Mouse (Mus musculus) MEL (cell line): ENCODE results near the gene Mapk7. TPM values are rescaled to one million over a fixed set of nuclear protein-coding genes. Genes with fewer than 3 reads are reported as not detected.

Experiments
- DNase-seq: peaks from one replicate; pipeline ENCODE4 v3.0.0; 2011; ENCODE audit warnings: low read depth, low spot score
- H3K27ac ChIP-seq: 2 replicates; pipeline ENCODE4 v1.5.1; 2012; ENCODE audit warnings: low read depth, mild to moderate bottlenecking, control low read depth, low read length, moderate library complexity; ENCODE audit not compliant: control insufficient read depth
- H3K27me3 ChIP-seq, 2 experiments: fragments of 150-350 bp in 1 of 2; sonication (generic) in 1 of 2; 2 replicates each; pipeline ENCODE4 v1.6.1; 2012; ENCODE audit warnings: low read length in 2 of 2, mild to moderate bottlenecking in 2 of 2, improper control_type of control experiment in 1 of 2, moderate library complexity in 1 of 2; ENCODE audit not compliant: insufficient read depth in 2 of 2, control insufficient read depth in 1 of 2
- H3K36me3 ChIP-seq, 2 experiments: 2 replicates each; pipeline ENCODE4 v1.6.1; 2012 to 2014; ENCODE audit warnings: low read length in 2 of 2, improper control_type of control experiment in 1 of 2, inconsistent platforms in 1 of 2, mild to moderate bottlenecking in 1 of 2; ENCODE audit not compliant: insufficient read depth in 2 of 2, control insufficient read depth in 1 of 2
- H3K4me1 ChIP-seq, 2 experiments: fragments of 150-350 bp in 1 of 2; sonication (generic) in 1 of 2; 2 replicates each; pipeline ENCODE4 v1.6.1; 2012; ENCODE audit warnings: low read length in 2 of 2, improper control_type of control experiment in 1 of 2, mild to moderate bottlenecking in 1 of 2; ENCODE audit not compliant: insufficient read depth in 2 of 2, control insufficient read depth in 1 of 2
- H3K4me3 ChIP-seq, 2 experiments: fragments of 150-350 bp in 1 of 2; sonication (generic) in 1 of 2; 2 replicates each; pipeline ENCODE4 v1.5.1; 2012; ENCODE audit warnings: low read depth in 2 of 2, low read length in 2 of 2, mild to moderate bottlenecking in 2 of 2, moderate library complexity in 2 of 2, control low read depth in 1 of 2, improper control_type of control experiment in 1 of 2; ENCODE audit not compliant: control insufficient read depth in 1 of 2, insufficient read depth in 1 of 2
- H3K79me2 ChIP-seq: 2 replicates; pipeline ENCODE4 v1.6.1; 2012; ENCODE audit warnings: mild to moderate bottlenecking, low read length, moderate library complexity; ENCODE audit not compliant: control insufficient read depth, poor library complexity, insufficient read depth
- H3K9ac ChIP-seq: 2 replicates; pipeline ENCODE4 v1.6.1; 2012; ENCODE audit warnings: low read depth, mild to moderate bottlenecking, control low read depth, low read length, moderate library complexity; ENCODE audit not compliant: control insufficient read depth, poor library complexity, severe bottlenecking
- H3K9me3 ChIP-seq: fragments of 150-350 bp; sonication (generic); replicated peaks from 2 replicates; pipeline ENCODE4 v1.6.1; 2012; ENCODE audit warnings: mild to moderate bottlenecking, low read length, improper control_type of control experiment, moderate library complexity; ENCODE audit not compliant: insufficient read depth
- CHD1 ChIP-seq: IDR thresholded peaks from 2 replicates; pipeline ENCODE4 v1.6.1; 2012; ENCODE audit warnings: low read depth, mild to moderate bottlenecking, inconsistent platforms, low read length, improper control_type of control experiment
- CHD2 ChIP-seq: IDR thresholded peaks from 2 replicates; pipeline ENCODE4 v1.6.1; 2011; ENCODE audit warnings: low read length, improper control_type of control experiment
- CTCF ChIP-seq, 3 experiments: IDR thresholded peaks in 2 of 3; conservative IDR thresholded peaks in 1 of 3; 2 replicates each; pipeline ENCODE4 v1.5.1; 2011 to 2012; ENCODE audit warnings: low read length in 3 of 3, low read depth in 2 of 3, mild to moderate bottlenecking in 2 of 3, improper control_type of control experiment in 1 of 3, inconsistent platforms in 1 of 3, mixed read lengths in 1 of 3, moderate library complexity in 1 of 3; ENCODE audit not compliant: control insufficient read depth in 1 of 3, insufficient read depth in 1 of 3, poor library complexity in 1 of 3, severe bottlenecking in 1 of 3
- ELF1 ChIP-seq: IDR thresholded peaks from 2 replicates; pipeline ENCODE4 v1.6.1; 2014; ENCODE audit warnings: low read depth, mild to moderate bottlenecking, inconsistent platforms, low read length, improper control_type of control experiment, moderate library complexity
- EP300 ChIP-seq, 2 experiments: IDR thresholded peaks; 2 replicates each; pipeline ENCODE4 v1.6.1; 2011; ENCODE audit warnings: improper control_type of control experiment in 2 of 2, low read length in 2 of 2, low read depth in 1 of 2, mild to moderate bottlenecking in 1 of 2
- ETS1 ChIP-seq: IDR thresholded peaks from 2 replicates; pipeline ENCODE4 v1.6.1; 2012; ENCODE audit warnings: low read depth, mild to moderate bottlenecking, inconsistent platforms, low read length, improper control_type of control experiment, moderate library complexity
- KAT2A ChIP-seq: conservative IDR thresholded peaks from 2 replicates; pipeline ENCODE4 v1.6.1; 2012; ENCODE audit warnings: low read depth, low read length, improper control_type of control experiment, inconsistent platforms
- MYB ChIP-seq: IDR thresholded peaks from 2 replicates; pipeline ENCODE4 v1.6.1; 2011; ENCODE audit warnings: mild to moderate bottlenecking, low read depth, low read length, improper control_type of control experiment
- NELFE ChIP-seq: IDR thresholded peaks from 2 replicates; pipeline ENCODE4 v1.6.1; 2011; ENCODE audit warnings: low read depth, low read length, improper control_type of control experiment
- NRF1 ChIP-seq: IDR thresholded peaks from 2 replicates; pipeline ENCODE4 v1.6.1; 2014; ENCODE audit warnings: low read depth, mild to moderate bottlenecking, inconsistent platforms, low read length, improper control_type of control experiment, moderate library complexity; ENCODE audit not compliant: poor library complexity, insufficient read depth, severe bottlenecking
- POLR2A ChIP-seq, 2 experiments: IDR thresholded peaks; 2 replicates each; pipeline ENCODE4 v1.6.1; 2011 to 2012; ENCODE audit warnings: low read length in 2 of 2, mild to moderate bottlenecking in 2 of 2, control low read depth in 1 of 2, improper control_type of control experiment in 1 of 2, low read depth in 1 of 2, moderate library complexity in 1 of 2; ENCODE audit not compliant: control insufficient read depth in 1 of 2, insufficient read depth in 1 of 2, poor library complexity in 1 of 2
- POLR2AphosphoS2 ChIP-seq: IDR thresholded peaks from 2 replicates; pipeline ENCODE4 v1.6.1; 2011; ENCODE audit warnings: low read length, improper control_type of control experiment
- RAD21 ChIP-seq: IDR thresholded peaks from 2 replicates; pipeline ENCODE4 v1.6.1; 2011; ENCODE audit warnings: mild to moderate bottlenecking, low read depth, low read length, improper control_type of control experiment
- RCOR1 ChIP-seq: IDR thresholded peaks from 2 replicates; pipeline ENCODE4 v1.6.1; 2012; ENCODE audit warnings: low read depth, mild to moderate bottlenecking, inconsistent platforms, low read length, improper control_type of control experiment
- SIN3A ChIP-seq: IDR thresholded peaks from 2 replicates; pipeline ENCODE4 v1.6.1; 2012; ENCODE audit warnings: low read length, improper control_type of control experiment, inconsistent platforms
- TAL1 ChIP-seq: IDR thresholded peaks from 2 replicates; pipeline ENCODE4 v1.6.1; 2012; ENCODE audit warnings: mild to moderate bottlenecking, inconsistent platforms, low read length, moderate library complexity, mixed read lengths
- TBP ChIP-seq: IDR thresholded peaks from 2 replicates; pipeline ENCODE4 v1.8.0; 2011; ENCODE audit warnings: low read depth, low read length, improper control_type of control experiment
- TCF12 ChIP-seq: IDR thresholded peaks from 2 replicates; pipeline ENCODE4 v1.6.1; 2014; ENCODE audit warnings: low read depth, mild to moderate bottlenecking, inconsistent platforms, low read length, improper control_type of control experiment, moderate library complexity
- USF1 ChIP-seq: IDR thresholded peaks from 2 replicates; pipeline ENCODE4 v1.6.1; 2014; ENCODE audit warnings: low read depth, mild to moderate bottlenecking, inconsistent platforms, low read length, improper control_type of control experiment, moderate library complexity
- USF2 ChIP-seq, 2 experiments: IDR thresholded peaks; 2 replicates each; pipeline ENCODE4 v1.6.1; 2011 to 2012; ENCODE audit warnings: improper control_type of control experiment in 2 of 2, low read length in 2 of 2, borderline replicate concordance in 1 of 2, inconsistent platforms in 1 of 2, low read depth in 1 of 2, mild to moderate bottlenecking in 1 of 2; ENCODE audit not compliant: insufficient read depth in 1 of 2
- ZKSCAN1 ChIP-seq: IDR thresholded peaks from 2 replicates; pipeline ENCODE4 v1.6.1; 2012; ENCODE audit warnings: low read depth, mild to moderate bottlenecking, inconsistent platforms, low read length, improper control_type of control experiment, moderate library complexity
- ZMIZ1 ChIP-seq: IDR thresholded peaks from 2 replicates; pipeline ENCODE4 v1.6.1; 2012; ENCODE audit warnings: low read depth, mild to moderate bottlenecking, inconsistent platforms, low read length, improper control_type of control experiment, moderate library complexity
- ZNF384 ChIP-seq: IDR thresholded peaks from 2 replicates; pipeline ENCODE4 v1.6.1; 2012; ENCODE audit warnings: low read depth, mild to moderate bottlenecking, inconsistent platforms, low read length, improper control_type of control experiment
- polyA plus RNA-seq, 2 experiments: library from polyadenylated mRNA; stranded (reverse) in 1 of 2; unstranded in 1 of 2; fragments of >175 nt in 1 of 2; fragments of >200 nt in 1 of 2; gene quantifications; 2 replicates each; pipeline versions ENCODE4 v1.2.1 to v1.2.4; 2012; ENCODE audit warnings: low replicate concordance in 2 of 2, low read depth in 1 of 2; ENCODE audit not compliant: insufficient read length in 2 of 2, insufficient read depth in 1 of 2, missing spikeins in 1 of 2
- total RNA-seq: library from RNA; depleted of rRNA; stranded (reverse); fragments of 300-350 nt; gene quantifications from 2 replicates; pipeline ENCODE4 v1.2.3, GENCODE M21; 2012

Mapk7 gene
- total and polyA plus RNA-seq, 3 experiments, result 12.6 to 25.3 TPM; not detected in 1

- Histone ChIP-seq H3K4me1 (no peaks in the 10 kb centered on the region), H3K27me3 (no peaks in the 10 kb centered on the region), H3K9me3 (no peaks in the 10 kb centered on the region), H3K27ac (no peak overlapping the region), H3K79me2 (no peaks in the 10 kb centered on the region), H3K36me3 (no peaks in the 10 kb centered on the region), H3K4me3 (no peak overlapping the region), H3K9ac (no peak overlapping the region)
- DNase-seq, result no peak
- no peak for TF ChIP-seq RCOR1
- TF ChIP-seq ZMIZ1, result no peak
- no peak for TF ChIP-seq POLR2A (IDR thresholded peaks at IDR 0.05; ENCODE audit: control insufficient read depth in 1 of 2, insufficient read depth in 1 of 2, low read depth in 1 of 2, low read length in 2 of 2, poor library complexity in 1 of 2)
- TF ChIP-seq POLR2AphosphoS2, result no peak
- no peak for TF ChIP-seq CHD1
- TF ChIP-seq KAT2A, result no peak
- TF ChIP-seq ZKSCAN1, result no peak
- no peak for TF ChIP-seq MYB
- TF ChIP-seq ELF1, result no peak
- no peak for TF ChIP-seq ZNF384
- TF ChIP-seq NRF1, result no peak
- no peak for TF ChIP-seq TBP
- TF ChIP-seq CTCF (IDR thresholded peaks at IDR 0.05 in 2 of 3, conservative IDR thresholded peaks at IDR 0.05 in 1 of 3; ENCODE audit: control insufficient read depth in 1 of 3, insufficient read depth in 1 of 3, low read depth in 2 of 3, low read length in 3 of 3, poor library complexity in 1 of 3, severe bottlenecking in 1 of 3), result no peak
- TF ChIP-seq TCF12, result no peak
- TF ChIP-seq CHD2, result no peak
- no peak for TF ChIP-seq USF1
- TF ChIP-seq NELFE, result no peak
- no peak for TF ChIP-seq USF2 (IDR thresholded peaks at IDR 0.05; ENCODE audit: borderline replicate concordance in 1 of 2, insufficient read depth in 1 of 2, low read depth in 1 of 2, low read length in 2 of 2)
- no peak for TF ChIP-seq EP300 (IDR thresholded peaks at IDR 0.05; ENCODE audit: low read depth in 1 of 2, low read length in 2 of 2)
- TF ChIP-seq, all 39 proteins: peak for 0
Measured at GRCm38 (mm10) chr11:61519484-61520107, 25.4 kb upstream of the Mapk7 start.

GRCm38 (mm10) chr11:61518871-61519270 is 24.7 kb upstream of the Mapk7 start:
- no peaks in the 10 kb centered on the region for H3K4me1 ChIP-seq
- no peak overlapping the region for H3K4me3 ChIP-seq
- no peaks in the 10 kb centered on the region for H3K27me3 ChIP-seq
- H3K9me3 ChIP-seq, result no peaks in the 10 kb centered on the region
- H3K36me3 ChIP-seq, result no peaks in the 10 kb centered on the region
- TF ChIP-seq CHD2, result no peak
- no peak for TF ChIP-seq EP300 (IDR thresholded peaks at IDR 0.05; ENCODE audit: low read depth in 1 of 2, low read length in 2 of 2)
- no peak for TF ChIP-seq RAD21
- no peak for TF ChIP-seq SIN3A
- TF ChIP-seq TAL1, result no peak
- no peak for TF ChIP-seq POLR2A (IDR thresholded peaks at IDR 0.05; ENCODE audit: control insufficient read depth in 1 of 2, insufficient read depth in 1 of 2, low read depth in 1 of 2, low read length in 2 of 2, poor library complexity in 1 of 2)
- TF ChIP-seq TCF12, result no peak
- TF ChIP-seq KAT2A, result no peak
- TF ChIP-seq NELFE, result no peak
- no peak for TF ChIP-seq ETS1
- no peak for DNase-seq
- H3K27ac ChIP-seq, result no peak overlapping the region
- no peaks in the 10 kb centered on the region for H3K79me2 ChIP-seq
- no peak overlapping the region for H3K9ac ChIP-seq
